Mouse (Mus musculus) kidney, embryonic 14.5 days (tissue): Measurements from ENCODE around the gene D130043K22Rik. TPM values are rescaled to one million over a fixed set of nuclear protein-coding genes. Genes with fewer than 3 reads are reported as not detected.

Experiments
- ATAC-seq: fragments of 200-750 bp; cut with Nextera tagmentation; 2 replicates; pipeline ENCODE4 v1.8.0; 2017; ENCODE audit warnings: moderate number of reproducible peaks, mild to moderate bottlenecking, moderate TSS enrichment, moderate library complexity; ENCODE audit not compliant: low FRiP score, low TSS enrichment
- H3K27ac ChIP-seq: fragments of 300-500 bp; sonication (generic); 2 replicates; pipeline ENCODE4 v1.5.1; 2014; ENCODE audit warnings: low read depth, mild to moderate bottlenecking, low read length, moderate library complexity, mixed read lengths
- H3K27me3 ChIP-seq: fragments of 300-500 bp; sonication (generic); 2 replicates; pipeline ENCODE4 v1.6.1; 2014; ENCODE audit warnings: mild to moderate bottlenecking, low read length; ENCODE audit not compliant: control insufficient read depth, insufficient read depth
- H3K36me3 ChIP-seq: fragments of 300-500 bp; sonication (generic); 2 replicates; pipeline ENCODE4 v1.6.1; 2014; ENCODE audit warnings: low read length, mixed read lengths; ENCODE audit not compliant: control insufficient read depth, insufficient read depth
- H3K4me1 ChIP-seq: fragments of 300-500 bp; sonication (generic); 2 replicates; pipeline ENCODE4 v1.6.1; 2014; ENCODE audit warnings: low read length, mixed read lengths; ENCODE audit not compliant: control insufficient read depth, insufficient read depth
- H3K4me2 ChIP-seq: fragments of 300-500 bp; sonication (generic); replicated peaks from 2 replicates; pipeline ENCODE4 v1.6.1; 2014; ENCODE audit warnings: low read depth, mild to moderate bottlenecking, low read length
- H3K4me3 ChIP-seq: fragments of 300-500 bp; sonication (generic); 2 replicates; pipeline ENCODE4 v1.5.1; 2014; ENCODE audit warnings: mild to moderate bottlenecking, low read length
- H3K9ac ChIP-seq: fragments of 300-500 bp; sonication (generic); 2 replicates; pipeline ENCODE4 v1.6.1; 2014; ENCODE audit warnings: low read depth, mild to moderate bottlenecking, low read length, moderate library complexity
- H3K9me3 ChIP-seq: fragments of 300-500 bp; sonication (generic); 2 replicates; pipeline ENCODE4 v1.6.1; 2016; ENCODE audit warnings: low read length; ENCODE audit not compliant: control insufficient read depth
- WGBS: fragments of 180-500 bp; shearing (Covaris S2); extraction: QIAGEN DNeasy Blood & Tissue Kit; methylation state at CpG from one replicate; pipeline ENCODE4 v1.1.7; 2014; 5-methylcytosine and 5-hydroxymethylcytosine counted together
- polyA plus RNA-seq: library from polyadenylated mRNA; unstranded; fragments of >200 nt; fragmentation: Nextera tagmentation; extraction: Ambion mirVana; gene quantifications from 2 replicates; pipeline ENCODE4 v1.2.1, GENCODE M21; 2014

The D130043K22Rik gene
- 0.29 and 0.64 TPM in 2 replicates for polyA plus RNA-seq

DNA sequence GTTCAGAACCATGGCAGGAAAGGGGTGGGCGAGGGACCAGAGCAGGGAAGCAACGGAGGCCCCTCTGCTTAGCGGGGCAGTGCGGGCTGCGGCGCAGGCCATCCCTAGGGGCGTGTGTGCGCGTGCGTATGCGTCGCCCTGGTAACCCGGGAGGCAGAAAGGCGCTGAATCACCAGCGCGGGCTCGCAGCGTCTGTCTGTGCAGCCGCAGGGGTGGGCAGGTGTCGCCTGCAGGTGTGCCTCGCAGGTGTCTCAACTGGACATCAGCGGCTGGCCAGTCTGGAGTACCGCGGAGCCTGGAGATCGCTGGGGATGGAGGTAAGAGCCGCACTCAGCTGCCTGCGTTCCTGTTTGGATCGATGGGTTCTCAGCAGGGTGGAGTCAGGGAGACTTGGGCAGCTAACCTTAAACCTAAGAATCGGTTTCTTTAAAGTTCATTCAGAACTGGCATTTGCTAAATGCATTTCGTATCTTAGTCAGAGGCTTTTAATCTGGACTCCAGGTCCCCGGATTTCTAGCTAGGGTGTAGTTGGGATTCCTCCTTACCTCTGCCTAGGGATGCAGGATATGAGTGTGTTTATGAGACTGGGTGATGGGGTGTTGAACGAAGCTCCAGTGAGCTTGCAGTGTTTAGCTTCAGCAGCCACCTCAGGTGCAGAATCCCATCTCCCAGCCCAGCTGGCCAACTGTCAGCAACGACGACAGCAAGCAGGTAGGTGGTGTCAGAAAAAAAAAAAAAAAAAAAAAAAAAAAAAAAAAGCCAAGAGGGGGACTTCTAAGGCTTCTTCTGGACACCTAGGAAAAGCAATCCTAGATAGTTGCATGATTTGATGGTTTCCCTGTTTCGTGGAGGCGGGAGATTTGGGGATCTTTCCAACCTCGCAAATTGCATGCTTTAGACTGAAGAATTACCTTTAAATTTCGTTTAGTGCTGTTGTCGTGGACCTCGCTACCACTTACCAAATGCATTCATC lies at the start of gene D130043K22Rik:
D130043K22Rik (plus strand) TSS at position 153 of the 973 bp plus-strand sequence.
- Histone ChIP-seq H3K36me3 (peaks cover 10% of the 10 kb centered on the region), H3K4me2 (peak within 1 kb of the TSS; percentile 57), H3K4me1 (no peaks in the 10 kb centered on the region), H3K27ac (no peak within 1 kb of the TSS), H3K9me3 (no peaks in the 10 kb centered on the region), H3K4me3 (peak within 1 kb of the TSS; percentile 33), H3K27me3 (no peaks in the 10 kb centered on the region), H3K9ac (no peak within 1 kb of the TSS)
- WGBS, result 16% methylated on average over 40 of the region's 40 CpGs
- ATAC-seq, result peak; percentile 89

DNA sequence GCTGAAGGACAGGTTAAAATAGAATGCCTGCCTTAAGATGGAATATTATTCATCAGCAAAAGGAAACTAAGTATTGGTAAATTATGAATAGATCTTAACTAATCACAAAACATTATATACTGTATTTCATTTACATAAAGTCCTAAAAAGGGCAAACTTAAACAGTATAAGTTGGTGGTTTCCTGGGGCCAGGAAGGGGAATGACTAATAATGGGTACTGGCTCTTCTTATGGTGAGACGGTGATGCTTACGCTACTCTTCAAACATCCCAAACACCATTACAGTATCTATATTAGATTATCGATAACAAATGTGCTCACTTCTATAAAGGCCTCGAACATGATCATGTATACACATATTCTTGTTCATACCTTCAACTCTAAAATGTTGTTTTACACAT lies 46.2 kb upstream of the D130043K22Rik start:
- Histone ChIP-seq H3K27me3 (no peaks in the 10 kb centered on the region), H3K27ac (no peak overlapping the region), H3K36me3 (no peaks in the 10 kb centered on the region), H3K9ac (no peak overlapping the region), H3K4me3 (no peak overlapping the region), H3K4me1 (peaks cover 10% of the 10 kb centered on the region; the same call in 1 of the 2 replicates), H3K9me3 (no peaks in the 10 kb centered on the region), H3K4me2 (no peak overlapping the region)
- no peak for ATAC-seq
- WGBS, result 96% methylated on average over 4 of the region's 4 CpGs

GRCm38 (mm10) chr13:24799378-24799777 lies 45.6 kb upstream of the D130043K22Rik start:
- peak overlapping the region; percentile 75; the same call in 1 of the 2 replicates for H3K27ac ChIP-seq
- H3K4me1 ChIP-seq, result peaks cover 14% of the 10 kb centered on the region; the same call in 1 of the 2 replicates
- ATAC-seq, result no peak
- H3K27me3 ChIP-seq, result no peaks in the 10 kb centered on the region
- H3K4me3 ChIP-seq, result peak overlapping the region; percentile 98
- no peaks in the 10 kb centered on the region for H3K36me3 ChIP-seq
- H3K9ac ChIP-seq, result no peak overlapping the region
- WGBS, result 52% methylated on average over 5 of the region's 5 CpGs
- no peaks in the 10 kb centered on the region for H3K9me3 ChIP-seq
- H3K4me2 ChIP-seq, result peak overlapping the region; percentile 67

- ATAC-seq, result no peak; the same call in 1 of the 2 replicates
- H3K36me3 ChIP-seq, result peaks cover 4% of the 10 kb centered on the region; the same call in 1 of the 2 replicates
- H3K4me1 ChIP-seq, result peaks cover 19% of the 10 kb centered on the region
- H3K4me3 ChIP-seq, result peak overlapping the region; percentile 98
- H3K9me3 ChIP-seq, result no peaks in the 10 kb centered on the region
- peak overlapping the region; percentile 67 for H3K4me2 ChIP-seq
- H3K27me3 ChIP-seq, result no peaks in the 10 kb centered on the region
- H3K9ac ChIP-seq, result peak overlapping the region; percentile 50
- peak overlapping the region; percentile 75; the same call in 1 of the 2 replicates for H3K27ac ChIP-seq
- WGBS, result 1% methylated on average over 31 of the region's 31 CpGs
Measured at GRCm38 (mm10) chr13:24799925-24800673, 44.8 kb upstream of the D130043K22Rik start.

- peak overlapping the region; percentile 86 for H3K4me2 ChIP-seq
- peaks cover 19% of the 10 kb centered on the region for H3K4me1 ChIP-seq
- peaks cover 10% of the 10 kb centered on the region; the same call in 1 of the 2 replicates for H3K36me3 ChIP-seq
- H3K27ac ChIP-seq, result peak overlapping the region; percentile 100
- ATAC-seq, result peak; percentile 97
- H3K4me3 ChIP-seq, result peak overlapping the region; percentile 98
- under 1% methylated on average over 42 of the region's 42 CpGs for WGBS
- no peaks in the 10 kb centered on the region for H3K9me3 ChIP-seq
- H3K27me3 ChIP-seq, result no peaks in the 10 kb centered on the region
- H3K9ac ChIP-seq, result peak overlapping the region; percentile 98
Measured at GRCm38 (mm10) chr13:24800674-24801307, 44.1 kb upstream of the D130043K22Rik start.

GRCm38 (mm10) chr13:24801308-24801921 lies 43.5 kb upstream of the D130043K22Rik start, which contains the start of gene BC005537:
BC005537 (plus strand) TSS chr13:24801657.
- H3K4me2 ChIP-seq, result peak within 1 kb of the TSS; percentile 86
- no peaks in the 10 kb centered on the region for H3K9me3 ChIP-seq
- peak within 1 kb of the TSS; percentile 100 for H3K27ac ChIP-seq
- H3K4me3 ChIP-seq, result peak within 1 kb of the TSS; percentile 98
- no peak; the same call in none of the 2 replicates for ATAC-seq
- WGBS, result under 1% methylated on average over 52 of the region's 74 CpGs
- H3K4me1 ChIP-seq, result peaks cover 19% of the 10 kb centered on the region
- peak within 1 kb of the TSS; percentile 98 for H3K9ac ChIP-seq
- peaks cover 14% of the 10 kb centered on the region; the same call in 1 of the 2 replicates for H3K36me3 ChIP-seq
- H3K27me3 ChIP-seq, result no peaks in the 10 kb centered on the region

DNA sequence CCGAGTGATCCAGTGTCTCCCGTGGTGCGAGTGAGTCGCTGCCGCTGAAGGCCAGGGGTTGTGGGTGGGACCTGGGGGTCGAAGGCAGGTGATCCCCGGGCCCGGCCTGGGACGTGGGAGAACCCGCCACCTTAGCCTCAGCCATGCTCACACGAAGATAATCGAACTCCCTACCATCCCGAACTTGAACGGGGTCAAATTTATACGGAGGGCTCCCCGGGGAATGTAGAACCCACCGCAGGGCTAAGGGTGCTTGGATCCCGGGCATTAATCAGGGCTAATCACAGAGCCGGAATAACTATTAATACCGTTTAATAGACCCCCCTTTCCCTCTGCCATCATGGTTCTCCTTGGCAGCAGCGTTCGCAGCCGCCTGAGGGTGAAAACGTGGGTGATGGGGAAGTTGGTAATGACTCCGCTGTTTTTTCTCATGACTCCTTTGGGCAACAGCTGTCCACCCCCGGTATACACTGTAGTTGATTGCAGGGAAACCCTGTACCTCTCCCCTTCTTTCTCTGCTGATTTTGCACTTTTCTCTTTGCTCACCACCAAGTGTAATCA lies 42.7 kb upstream of the D130043K22Rik start:
- Histone ChIP-seq H3K27me3 (no peaks in the 10 kb centered on the region), H3K36me3 (peaks cover 20% of the 10 kb centered on the region), H3K27ac (peak overlapping the region; percentile 100; the same call in 1 of the 2 replicates), H3K9ac (peak overlapping the region; percentile 98), H3K9me3 (no peaks in the 10 kb centered on the region), H3K4me2 (peak overlapping the region; percentile 86), H3K4me3 (peak overlapping the region; percentile 98), H3K4me1 (peaks cover 19% of the 10 kb centered on the region)
- under 1% methylated on average over 26 of the region's 26 CpGs for WGBS
- ATAC-seq, result no peak

DNA sequence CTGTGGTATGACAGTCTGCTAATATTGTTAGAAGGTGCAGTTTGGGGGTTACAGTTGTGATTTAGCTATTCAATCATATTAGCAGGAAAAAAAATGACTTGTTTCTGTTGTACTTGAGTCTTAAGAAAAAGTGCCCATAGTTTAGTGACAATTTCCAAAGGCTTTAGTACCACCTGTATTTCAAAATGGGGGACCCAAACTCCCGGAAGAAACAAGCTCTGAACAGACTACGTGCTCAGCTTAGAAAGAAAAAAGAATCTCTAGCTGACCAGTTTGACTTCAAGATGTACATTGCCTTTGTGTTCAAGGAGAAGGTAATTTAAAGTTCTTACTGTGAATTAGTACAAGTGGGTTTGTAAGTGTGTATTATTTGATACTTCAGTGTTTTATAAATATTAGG lies 41.7 kb upstream of the D130043K22Rik start:
- ATAC-seq, result no peak
- WGBS, result 23% methylated on average over 2 of the region's 2 CpGs

More for the DNA sequence above, 41.7 kb upstream of the D130043K22Rik start:
- H3K4me1 ChIP-seq, result peaks cover 19% of the 10 kb centered on the region
- peaks cover 30% of the 10 kb centered on the region for H3K36me3 ChIP-seq
- H3K4me2 ChIP-seq, result peak overlapping the region; percentile 86
- H3K9ac ChIP-seq, result peak overlapping the region; percentile 98
- no peaks in the 10 kb centered on the region for H3K9me3 ChIP-seq
- no peaks in the 10 kb centered on the region for H3K27me3 ChIP-seq
- peak overlapping the region; percentile 98 for H3K4me3 ChIP-seq
- no peak overlapping the region for H3K27ac ChIP-seq
